Mouse (Mus musculus) heart, embryonic 13.5 days (tissue): ENCODE data around the gene Hdac11. TPM values are rescaled to one million over a fixed set of nuclear protein-coding genes. Genes with fewer than 3 reads are reported as not detected.
A peak's percentile ranks its signal among the peaks of the same experiment; 100 is the strongest.

Source experiments
- ATAC-seq: fragments of 200-750 bp; cut with Nextera tagmentation; 2 replicates; pipeline ENCODE4 v1.8.0; 2017; ENCODE audit warnings: moderate TSS enrichment; ENCODE audit not compliant: insufficient number of reproducible peaks, low FRiP score, low TSS enrichment; ENCODE audit errors: extremely low read depth
- H3K27ac ChIP-seq: fragments of 300-500 bp; sonication (generic); replicated peaks from 2 replicates; pipeline ENCODE4 v1.5.1; 2015; ENCODE audit warnings: moderate library complexity, mild to moderate bottlenecking, inconsistent platforms
- H3K27me3 ChIP-seq: fragments of 300-500 bp; sonication (generic); replicated peaks from 2 replicates; pipeline ENCODE4 v1.6.1; 2015; ENCODE audit warnings: mild to moderate bottlenecking, inconsistent platforms
- H3K36me3 ChIP-seq: fragments of 300-500 bp; sonication (generic); 2 replicates; pipeline ENCODE4 v1.6.1; 2015; ENCODE audit warnings: mild to moderate bottlenecking, inconsistent platforms
- H3K4me1 ChIP-seq: fragments of 300-500 bp; sonication (generic); 2 replicates; pipeline ENCODE4 v1.6.1; 2015; ENCODE audit warnings: inconsistent platforms
- H3K4me2 ChIP-seq: fragments of 300-500 bp; sonication (generic); 2 replicates; pipeline ENCODE4 v1.6.1; 2015; ENCODE audit warnings: inconsistent platforms, mild to moderate bottlenecking, moderate library complexity
- H3K4me3 ChIP-seq: fragments of 300-500 bp; sonication (generic); 2 replicates; pipeline ENCODE4 v1.5.1; 2015; ENCODE audit warnings: moderate library complexity, mild to moderate bottlenecking, inconsistent platforms
- H3K9ac ChIP-seq: fragments of 300-500 bp; sonication (generic); 2 replicates; pipeline ENCODE4 v1.6.1; 2015; ENCODE audit warnings: inconsistent platforms, mild to moderate bottlenecking, moderate library complexity
- H3K9me3 ChIP-seq: fragments of 300-500 bp; sonication (generic); 2 replicates; pipeline ENCODE4 v1.6.1; 2016; ENCODE audit warnings: inconsistent platforms
- WGBS: fragments of 180-500 bp; shearing (Covaris S2); methylation state at CpG from one replicate; pipeline ENCODE4 v1.1.7; 2015; ENCODE audit warnings: mixed read lengths; 5-methylcytosine and 5-hydroxymethylcytosine counted together
- polyA plus RNA-seq: library from polyadenylated mRNA; unstranded; fragments of >200 nt; fragmentation: Nextera tagmentation; extraction: Ambion mirVana; gene quantifications from 2 replicates; pipeline ENCODE4 v1.2.1, GENCODE M21; 2015

Gene Hdac11
- polyA plus RNA-seq, 1 experiment from 2014 or later, result 8.2 TPM

DNA sequence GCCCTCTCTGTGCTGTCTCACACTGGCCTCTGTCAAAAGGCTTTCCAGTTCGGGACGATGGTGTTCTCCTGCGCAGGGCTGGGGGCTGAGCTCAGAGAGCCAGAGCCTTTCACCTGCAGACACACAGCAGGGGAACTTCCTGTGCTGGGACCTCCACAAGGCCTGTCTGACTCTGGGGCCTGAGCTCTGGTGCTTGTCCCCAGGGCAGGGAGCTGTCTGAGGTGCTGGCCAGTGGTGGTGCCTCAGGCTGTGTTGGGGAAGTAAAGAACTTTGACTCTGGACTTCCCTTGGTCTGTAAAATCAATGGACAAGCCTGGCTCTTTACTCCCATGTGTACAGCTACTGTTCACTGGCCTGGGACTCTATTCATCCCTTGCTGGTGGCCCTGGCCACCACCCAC lies 64.6 kb downstream of the Hdac11 start:
- Histone ChIP-seq H3K27ac (no peak overlapping the region), H3K4me1 (peaks cover 59% of the 10 kb centered on the region), H3K36me3 (no peaks in the 10 kb centered on the region), H3K27me3 (peaks cover 37% of the 10 kb centered on the region), H3K4me3 (no peak overlapping the region), H3K9me3 (no peaks in the 10 kb centered on the region), H3K4me2 (no peak overlapping the region), H3K9ac (no peak overlapping the region)
- WGBS, result 12% methylated on average over 3 of the region's 3 CpGs
- ATAC-seq, result no peak

DNA sequence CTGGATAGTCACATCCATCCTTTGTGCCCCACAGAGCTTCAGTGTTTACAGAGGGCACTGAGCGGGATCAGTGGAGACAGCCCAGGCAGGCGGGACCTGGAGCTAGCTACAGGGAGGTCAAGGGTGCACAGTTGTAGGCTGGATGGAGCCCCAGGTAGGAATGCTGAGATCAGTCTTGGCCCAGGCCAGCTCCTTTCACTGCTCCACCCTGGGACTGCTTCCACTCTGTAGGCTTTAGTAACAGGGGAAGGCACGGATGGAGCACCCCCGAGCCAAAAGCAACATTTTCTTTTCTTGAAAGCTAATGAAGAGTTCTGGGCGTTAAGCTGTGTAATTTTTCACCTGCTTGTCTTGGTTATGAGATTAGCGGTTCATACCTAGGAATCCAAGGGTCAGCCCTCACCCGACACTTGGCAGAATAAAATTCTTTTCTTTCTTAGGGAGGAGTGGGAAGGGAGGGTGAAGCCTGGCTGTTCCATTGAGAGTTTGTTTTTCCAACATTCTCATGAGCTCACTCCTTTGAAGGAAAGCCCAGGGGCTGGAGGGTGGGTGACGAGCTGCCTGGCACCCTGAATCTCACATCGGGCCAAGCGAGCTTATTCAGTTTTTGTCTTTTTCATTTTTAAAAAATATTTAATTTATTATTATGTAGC lies 66.4 kb downstream of the Hdac11 start:
- 68% methylated on average over 10 of the region's 10 CpGs for WGBS
- Histone ChIP-seq H3K4me2 (no peak overlapping the region), H3K4me3 (no peak overlapping the region), H3K36me3 (peaks cover 8% of the 10 kb centered on the region; the same call in 1 of the 2 replicates), H3K4me1 (peaks cover 43% of the 10 kb centered on the region), H3K9ac (no peak overlapping the region), H3K27ac (peak overlapping the region; percentile 34), H3K27me3 (peaks cover 53% of the 10 kb centered on the region), H3K9me3 (no peaks in the 10 kb centered on the region)
- 0 out of 2 replicates have a peak, but pooled peaks have one; percentile 43 for ATAC-seq

Other genes with a start within 250 kb of the Hdac11 start
- 13.5 and 14.3 TPM in 2 replicates for gene Iqsec1, start 168.0 kb upstream of the Hdac11 start, polyA plus RNA-seq
- 7.6 and 8.9 TPM in 2 replicates for gene Nup210, start 39.8 kb upstream of the Hdac11 start, polyA plus RNA-seq
- gene Fbln2, start 55.8 kb downstream of the Hdac11 start, polyA plus RNA-seq, result 173 and 181 TPM in 2 replicates